ENCODE assay signal across 33 mouse cellular contexts in the genomic region with DNA sequence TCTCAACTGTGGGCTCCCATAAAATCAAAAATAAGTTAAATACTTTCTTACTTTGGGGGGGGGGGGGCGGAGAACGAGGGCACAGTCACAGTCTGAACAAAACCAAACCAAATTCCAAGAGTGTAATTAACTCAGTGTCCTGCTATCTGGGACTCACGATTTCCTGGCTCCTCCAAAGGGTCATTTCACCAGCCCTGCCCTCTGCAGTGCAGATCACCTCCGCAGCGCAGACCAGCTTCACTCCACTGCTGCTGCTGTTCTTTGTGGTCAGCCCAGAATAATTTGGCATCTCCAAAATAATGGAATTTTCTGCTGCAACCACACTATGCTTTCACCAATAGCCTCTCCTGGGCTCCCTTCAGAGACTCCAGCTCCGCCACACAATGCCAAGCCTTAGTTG.
"Had no signal": no experiment of that assay in that cellular context is flagged by ENCODE, and none has a peak within 500 bp of the region (broad histone marks: within the 10 kb centered on the region; RNA-seq: fewer than 3 reads in every experiment).

No protein-coding gene starts in this region.

- H3K9me3 ChIP-seq: heart, embryonic 13.5 days; heart, embryonic 15.5 days; hindbrain, embryonic 10.5 days; hindbrain, embryonic 12.5 days; hindbrain, embryonic 15.5 days; intestine, embryonic 15.5 days; kidney, embryonic 15.5 days had no signal

- H3K4me1 ChIP-seq: heart, embryonic 13.5 days; heart, embryonic 15.5 days; hindbrain, embryonic 10.5 days; hindbrain, embryonic 12.5 days; hindbrain, embryonic 13.5 days; hindbrain, embryonic 15.5 days; intestine, embryonic 15.5 days had no signal

- H3K27ac ChIP-seq: heart, embryonic 13.5 days; heart, embryonic 15.5 days; hindbrain, embryonic 10.5 days; hindbrain, embryonic 12.5 days; hindbrain, embryonic 13.5 days; hindbrain, embryonic 14.5 days; hindbrain, embryonic 15.5 days; hindbrain, postnatal 0 days; intestine, embryonic 15.5 days; kidney, embryonic 15.5 days; kidney, postnatal 0 days; layer of hippocampus, adult 2 months; left cerebral cortex, adult 2 months had no signal

- ATAC-seq: hindbrain, embryonic 16.5 days; hindbrain, postnatal 0 days; inflammation-experienced regulatory T-cells, adult 6 months; intestine, embryonic 15.5 days; intestine, embryonic 16.5 days; intestine, postnatal 0 days had no signal

- H3K4me3 ChIP-seq: heart, embryonic 13.5 days; heart, embryonic 15.5 days; hindbrain, embryonic 10.5 days; hindbrain, embryonic 12.5 days; hindbrain, embryonic 13.5 days; hindbrain, embryonic 15.5 days; intestine, embryonic 15.5 days; kidney, embryonic 15.5 days; layer of hippocampus, adult 2 months; left cerebral cortex, adult 2 months had no signal

- H3K36me3 ChIP-seq: heart, embryonic 13.5 days; heart, embryonic 15.5 days; hindbrain, embryonic 10.5 days; hindbrain, embryonic 12.5 days; hindbrain, embryonic 13.5 days; hindbrain, embryonic 15.5 days; intestine, embryonic 15.5 days; kidney, embryonic 15.5 days had no signal

- H3K27me3 ChIP-seq: heart, embryonic 13.5 days; heart, embryonic 15.5 days; hindbrain, embryonic 12.5 days; hindbrain, embryonic 13.5 days; hindbrain, embryonic 15.5 days; intestine, embryonic 15.5 days; kidney, embryonic 15.5 days had no signal

- DNase-seq: heart, postnatal 10 days; heart, postnatal 14 days; heart, postnatal 36 days; heart, postnatal 4 days; kidney, adult 11 months; kidney, adult 18-20 months; kidney, adult 2 months; kidney, adult 8-10 months; kidney, adult 9 months; kidney, postnatal 10 days; kidney, postnatal 14 days; kidney, postnatal 25 days; kidney, postnatal 36 days; kidney, postnatal 4 days; layer of hippocampus, adult 9-11 months; layer of hippocampus, postnatal 36 days had no signal

- H3K4me2 ChIP-seq: heart, embryonic 13.5 days; heart, embryonic 15.5 days; hindbrain, embryonic 12.5 days; hindbrain, embryonic 13.5 days; hindbrain, embryonic 14.5 days; hindbrain, embryonic 15.5 days; intestine, embryonic 15.5 days; kidney, embryonic 15.5 days had no signal

- H3K9ac ChIP-seq: heart, embryonic 13.5 days; heart, embryonic 15.5 days; hindbrain, embryonic 12.5 days; hindbrain, embryonic 13.5 days; hindbrain, embryonic 14.5 days; hindbrain, embryonic 15.5 days; intestine, embryonic 15.5 days; kidney, embryonic 15.5 days had no signal
